Mouse (Mus musculus): ENCODE measurements around the gene Rgs3. TPM values are rescaled to one million over a fixed set of nuclear protein-coding genes. Genes with fewer than 3 reads are reported as not detected.

The Rgs3 gene
- total RNA-seq (2023): 100 to 1,000 TPM; 121 to 126 TPM

GRCm38 (mm10) chr4:62559797-62560329, at the start of gene Rgs3:
Gene Rgs3 (plus strand): TSS chr4:62559847.

GRCm38 (mm10) chr4:62519849-62520233, 39.8 kb upstream of the Rgs3 start, which contains the start of gene Alad:
Gene Alad (minus strand): TSS chr4:62519918.

GRCm38 (mm10) chr4:62524651-62525488, 34.8 kb upstream of the Rgs3 start, which contains the start of the genes Pole3 and 4933430I17Rik:
Gene Pole3 (minus strand): TSS chr4:62525068.
Gene 4933430I17Rik (plus strand): TSS chr4:62525369.

Other genes starting within 250 kb of the Rgs3 start
- 10 to 100 TPM; 71.2 to 80.5 TPM for gene Fkbp15, start 199.3 kb upstream of the Rgs3 start, total RNA-seq (2023)
- gene Slc31a1, start 199.1 kb upstream of the Rgs3 start, total RNA-seq (2023): 1 to 10 TPM; 4.6 to 5.3 TPM
- gene Cdc26, start 151.2 kb upstream of the Rgs3 start, total RNA-seq (2023): 10 to 100 TPM; 45.8 to 54.6 TPM
- gene Prpf4, start 151.1 kb upstream of the Rgs3 start, total RNA-seq (2023): 10 to 100 TPM; 19.1 to 24.0 TPM
- not detected for gene Rnf183, start 124.6 kb upstream of the Rgs3 start, total RNA-seq (2023)
- gene Wdr31, start 89.0 kb upstream of the Rgs3 start, total RNA-seq (2023): not detected
- 1 to 10 TPM; 1.6 to 2.6 TPM for gene Bspry, start 79.8 kb upstream of the Rgs3 start, total RNA-seq (2023)
- 1 to 10 TPM in 1 of 2 experiments, under 1 TPM in 1; 0.80 to 1.7 TPM for gene Hdhd3, start 56.4 kb upstream of the Rgs3 start, total RNA-seq (2023)
- gene Alad, start 39.9 kb upstream of the Rgs3 start, total RNA-seq (2023): 10 to 100 TPM; 12.4 to 15.2 TPM
- 10 to 100 TPM; 20.8 to 22.0 TPM for gene Pole3, start 34.8 kb upstream of the Rgs3 start, total RNA-seq (2023)
- gene 4933430I17Rik, start 34.5 kb upstream of the Rgs3 start, total RNA-seq (2023): 1 to 10 TPM; 2.7 to 2.8 TPM

Measured in T-cell, adult 66 days (primary cell).